In the genomic region with DNA sequence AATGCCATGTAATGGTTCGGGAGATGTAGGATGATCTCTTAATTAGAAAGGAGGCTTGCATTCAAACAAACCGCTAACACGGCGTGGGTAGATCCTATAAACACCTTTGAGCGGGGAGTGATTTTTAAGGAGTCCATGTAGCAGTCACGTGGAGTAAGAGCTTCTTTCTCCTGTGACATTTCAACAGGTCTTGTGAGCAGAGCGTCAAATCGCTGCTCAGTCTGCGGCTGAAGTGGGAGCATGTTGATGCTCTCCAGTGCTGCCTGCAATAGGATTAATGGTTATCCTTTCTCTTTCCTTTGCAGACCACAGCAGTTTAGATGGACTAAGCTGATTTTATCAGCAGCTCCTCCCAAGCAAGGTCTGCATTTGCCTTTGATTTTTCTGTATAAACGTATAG, we compare ENCODE assay signal across 8 mouse cellular contexts. TPM values are rescaled to one million over a fixed set of nuclear protein-coding genes. Genes with fewer than 3 reads are reported as not detected.
A peak's percentile ranks its signal among the peaks of the same experiment; 100 is the strongest.
DNase-seq lines count a peak whose midpoint lies in the region; ATAC-seq lines count a peak whose summit lies in the region.

No protein-coding gene starts in this region.

- peak overlapping the region; percentile 75 for H3K9ac ChIP-seq in liver, embryonic 11.5 days (ENCODE audit: low read depth, low read length)

- H3K27ac ChIP-seq in liver, embryonic 11.5 days (ENCODE audit: low read depth, low read length), result no peak overlapping the region; the same call in 1 of the 2 replicates

- no peak for ATAC-seq in megakaryocyte, adult 5-6 weeks (ENCODE audit: poor library complexity, severe bottlenecking)
- ATAC-seq in common myeloid progenitor, adult 5-6 weeks (replicated peaks; ENCODE audit: low read depth, poor library complexity, severe bottlenecking), result peak; percentile 15; the same call in 1 of the 2 replicates
- no peak for ATAC-seq in liver, embryonic 11.5 days (replicated peaks; ENCODE audit: low FRiP score)

- H3K27me3 ChIP-seq in megakaryocyte, embryonic 14.5 days (replicated peaks), result no peaks in the 10 kb centered on the region
- H3K27me3 ChIP-seq in liver, embryonic 11.5 days (replicated peaks; ENCODE audit: control insufficient read depth, insufficient read depth, low read length), result no peaks in the 10 kb centered on the region

- peak; percentile 20 to 22 for DNase-seq in heart, postnatal 10 days
- DNase-seq in liver, embryonic 11.5 days (ENCODE audit: low spot score), result no peak
- DNase-seq in retina, postnatal 7 days (ENCODE audit: low read depth, low spot score), result peak; percentile 29
- no peak for DNase-seq in urinary bladder, postnatal 36 days (ENCODE audit: low spot score in 2 of 2)
- DNase-seq in cerebellum, adult 11 months, result no peak

- intact Hi-C loops in heart, postnatal 10 days (cut with DNase I), result no loop called here

- H3K4me1 ChIP-seq in megakaryocyte, embryonic 14.5 days, result peaks cover 21% of the 10 kb centered on the region
- no peaks in the 10 kb centered on the region; the same call in 1 of the 2 replicates for H3K4me1 ChIP-seq in liver, embryonic 11.5 days (replicated peaks; ENCODE audit: control insufficient read depth, insufficient read depth, low read length)

- WGBS in liver, embryonic 11.5 days, result 5% methylated on average over 10 of the region's 10 CpGs

- H3K4me3 ChIP-seq in megakaryocyte, embryonic 14.5 days (replicated peaks), result peak overlapping the region; percentile 93
- peak overlapping the region; percentile 71 for H3K4me3 ChIP-seq in liver, embryonic 11.5 days (ENCODE audit: low read depth, low read length)

- no peaks in the 10 kb centered on the region for H3K36me3 ChIP-seq in megakaryocyte, embryonic 14.5 days (replicated peaks; ENCODE audit: low read length)
- H3K36me3 ChIP-seq in liver, embryonic 11.5 days (ENCODE audit: control insufficient read depth, insufficient read depth, low read length), result no peaks in the 10 kb centered on the region

- peak overlapping the region; percentile 97 for H3K4me2 ChIP-seq in liver, embryonic 11.5 days

- H3K9me3 ChIP-seq in megakaryocyte, embryonic 14.5 days, result no peaks in the 10 kb centered on the region
- H3K9me3 ChIP-seq in liver, embryonic 11.5 days (ENCODE audit: control insufficient read depth, low read length), result no peaks in the 10 kb centered on the region

RNA-seq across cellular contexts. Expression of a gene that starts 0.8 kb away (rescaled TPM):
- polyA plus RNA-seq in megakaryocyte, embryonic 14.5 days (2012; ENCODE audit: insufficient read depth, low replicate concordance), result 2.3 TPM in 1 of 2 replicates, not detected in the other
- total RNA-seq in megakaryocyte, adult 5-6 weeks (2015), result 7.3 and 12.2 TPM in 2 replicates
- total RNA-seq in megakaryocyte, adult 5-6 weeks (2017), result 8.2 and 13.2 TPM in 2 replicates
- 16.9 and 20.0 TPM in 2 replicates for total RNA-seq in common myeloid progenitor, adult 5-6 weeks (2017)
- total RNA-seq in heart, postnatal 10 days (2021), result 10 to 100 TPM; 17.5 to 18.7 TPM
- polyA plus RNA-seq in liver, embryonic 11.5 days (2014; fragmentation: Nextera tagmentation; extraction: Ambion mirVana), result 7.8 and 8.7 TPM in 2 replicates

RNA-seq across cellular contexts. Expression of a gene that starts 6.7 kb away (rescaled TPM):
- polyA plus RNA-seq in megakaryocyte, embryonic 14.5 days (2012; ENCODE audit: insufficient read depth, low replicate concordance), result 29.7 and 44.5 TPM in 2 replicates
- total RNA-seq in megakaryocyte, adult 5-6 weeks (2015), result 107 and 118 TPM in 2 replicates
- 113 and 155 TPM in 2 replicates for total RNA-seq in megakaryocyte, adult 5-6 weeks (2017)
- total RNA-seq in common myeloid progenitor, adult 5-6 weeks (2017), result 182 and 193 TPM in 2 replicates
- total RNA-seq in heart, postnatal 10 days (2021), result 10 to 100 TPM; 45.4 to 45.7 TPM
- polyA plus RNA-seq in liver, embryonic 11.5 days (2014; fragmentation: Nextera tagmentation; extraction: Ambion mirVana), result 74.2 and 79.8 TPM in 2 replicates

RNA-seq across cellular contexts. Expression of a gene that starts 22.2 kb away (rescaled TPM):
- not detected in 2 replicates for polyA plus RNA-seq in megakaryocyte, embryonic 14.5 days (2012; ENCODE audit: insufficient read depth, low replicate concordance)
- not detected in 2 replicates for total RNA-seq in megakaryocyte, adult 5-6 weeks (2015)
- not detected in 2 replicates for total RNA-seq in megakaryocyte, adult 5-6 weeks (2017)
- total RNA-seq in common myeloid progenitor, adult 5-6 weeks (2017), result not detected in 2 replicates
- not detected for total RNA-seq in heart, postnatal 10 days (2021)
- not detected in 2 replicates for polyA plus RNA-seq in liver, embryonic 11.5 days (2014; fragmentation: Nextera tagmentation; extraction: Ambion mirVana)

Comparison
In these comparisons a context has a peak if more than half of its experiments do, and no peak if none do; other contexts are left out.
1. DNase-seq: peak in heart, postnatal 10 days (2 of 2) and retina, postnatal 7 days (single experiment); none in liver, embryonic 11.5 days (single experiment), urinary bladder, postnatal 36 days (0 of 2) and cerebellum, adult 11 months (single experiment).